Mouse (Mus musculus): ENCODE results near the gene Cd59b. TPM values are rescaled to one million over a fixed set of nuclear protein-coding genes. Genes with fewer than 3 reads are reported as not detected.
A peak's percentile ranks its signal among the peaks of the same experiment; 100 is the strongest.
"Not testable (repeated sequence)": the region's sequence is repeated elsewhere in the genome, so short reads cannot be mapped to it uniquely, and the experiment has no call there.

Gene Cd59b
- polyA plus RNA-seq, 1 experiment from 2014 or later = not detected

- Histone ChIP-seq H3K79me2 (ENCODE audit: inconsistent target) (no peaks in the 10 kb centered on the region), H3K36me3 (ENCODE audit: inconsistent target) (no peaks in the 10 kb centered on the region), H3K4me3 (ENCODE audit: inconsistent target) (no peak overlapping the region), H3K27ac (no peak overlapping the region)
- 92% methylated on average over 2 of the region's 2 CpGs for WGBS (ENCODE audit: missing documents)
Observed at GRCm38 (mm10) chr2:104093305-104093704, 23.7 kb downstream of the Cd59b start.

- 18% methylated on average over 13 of the region's 15 CpGs for WGBS (ENCODE audit: missing documents)
- Histone ChIP-seq H3K27ac (no peak within 1 kb of the TSS), H3K4me3 (ENCODE audit: inconsistent target) (peak within 1 kb of the TSS; percentile 39), H3K36me3 (ENCODE audit: inconsistent target) (no peaks in the 10 kb centered on the region), H3K79me2 (ENCODE audit: inconsistent target) (no peaks in the 10 kb centered on the region)
Observed at GRCm38 (mm10) chr2:104095741-104096213, 26.1 kb downstream of the Cd59b start, which contains the start of gene Cd59a. Gene Cd59a (plus strand): TSS chr2:104095801.

- WGBS (ENCODE audit: missing documents) = 65% methylated on average over 10 of the region's 10 CpGs
- Histone ChIP-seq H3K4me3 (ENCODE audit: inconsistent target) (peak overlapping the region; percentile 39), H3K27ac (no peak overlapping the region), H3K79me2 (ENCODE audit: inconsistent target) (no peaks in the 10 kb centered on the region), H3K36me3 (ENCODE audit: inconsistent target) (no peaks in the 10 kb centered on the region)
Observed at GRCm38 (mm10) chr2:104096256-104096655, 26.6 kb downstream of the Cd59b start.

- H3K4me3 ChIP-seq (ENCODE audit: inconsistent target); H3K79me2 ChIP-seq (ENCODE audit: inconsistent target); H3K36me3 ChIP-seq (ENCODE audit: inconsistent target); H3K27ac ChIP-seq: not testable (repeated sequence)
- 100% methylated on average over 1 of the region's 1 CpGs for WGBS (ENCODE audit: missing documents)
Observed at GRCm38 (mm10) chr2:104096796-104097195, 27.1 kb downstream of the Cd59b start.

DNA sequence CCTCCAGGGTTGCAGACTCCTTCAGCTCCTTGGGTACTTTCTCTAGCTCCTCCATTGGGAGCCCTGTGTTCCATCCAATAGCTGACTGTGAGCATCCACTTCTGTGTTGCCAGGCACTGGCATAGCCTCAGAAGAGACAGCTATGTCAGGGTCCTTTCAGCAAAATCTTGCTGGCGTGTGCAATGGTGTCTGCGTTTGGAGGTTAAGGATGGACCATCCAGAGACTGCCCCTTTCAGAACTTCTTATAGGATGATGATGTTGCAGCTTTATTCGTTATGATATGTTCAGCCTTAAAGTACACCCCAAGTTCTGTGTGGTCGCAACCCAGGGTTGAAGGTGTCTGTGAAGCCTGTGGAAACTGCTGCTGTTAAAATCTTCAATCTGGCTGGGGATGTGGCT, 27.7 kb downstream of the Cd59b start:
- H3K79me2 ChIP-seq (ENCODE audit: inconsistent target); H3K4me3 ChIP-seq (ENCODE audit: inconsistent target); H3K36me3 ChIP-seq (ENCODE audit: inconsistent target); H3K27ac ChIP-seq: not testable (repeated sequence)
- 96% methylated on average over 4 of the region's 4 CpGs for WGBS (ENCODE audit: missing documents)

- Histone ChIP-seq H3K4me3 (ENCODE audit: inconsistent target) (no peak overlapping the region), H3K36me3 (ENCODE audit: inconsistent target) (no peaks in the 10 kb centered on the region), H3K79me2 (ENCODE audit: inconsistent target) (no peaks in the 10 kb centered on the region), H3K27ac (no peak overlapping the region)
- 39% methylated on average over 3 of the region's 3 CpGs for WGBS (ENCODE audit: missing documents)
Observed at GRCm38 (mm10) chr2:104098529-104099230, 29.0 kb downstream of the Cd59b start.

DNA sequence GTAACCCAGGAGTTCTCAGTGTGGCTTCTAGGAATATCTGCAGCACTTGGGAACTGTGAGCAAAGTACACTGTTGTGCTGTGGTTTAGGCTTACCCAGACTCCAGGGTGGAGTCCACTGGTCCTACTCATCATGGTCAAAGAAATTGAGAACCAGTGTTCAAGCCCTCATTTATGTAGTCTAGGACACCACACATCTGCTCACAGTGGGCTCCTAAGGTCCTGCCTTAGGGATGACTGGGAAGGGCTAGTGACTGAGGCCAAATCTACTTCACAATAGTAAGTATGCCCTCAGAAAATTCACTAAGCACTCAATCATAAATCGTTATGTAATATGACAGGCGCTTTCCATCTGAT, 29.6 kb downstream of the Cd59b start:
- H3K79me2 ChIP-seq (ENCODE audit: inconsistent target) = no peaks in the 10 kb centered on the region
- H3K4me3 ChIP-seq (ENCODE audit: inconsistent target) = no peak overlapping the region
- H3K36me3 ChIP-seq (ENCODE audit: inconsistent target) = no peaks in the 10 kb centered on the region
- H3K27ac ChIP-seq = no peak overlapping the region
- WGBS (ENCODE audit: missing documents) = 100% methylated on average over 2 of the region's 2 CpGs

DNA sequence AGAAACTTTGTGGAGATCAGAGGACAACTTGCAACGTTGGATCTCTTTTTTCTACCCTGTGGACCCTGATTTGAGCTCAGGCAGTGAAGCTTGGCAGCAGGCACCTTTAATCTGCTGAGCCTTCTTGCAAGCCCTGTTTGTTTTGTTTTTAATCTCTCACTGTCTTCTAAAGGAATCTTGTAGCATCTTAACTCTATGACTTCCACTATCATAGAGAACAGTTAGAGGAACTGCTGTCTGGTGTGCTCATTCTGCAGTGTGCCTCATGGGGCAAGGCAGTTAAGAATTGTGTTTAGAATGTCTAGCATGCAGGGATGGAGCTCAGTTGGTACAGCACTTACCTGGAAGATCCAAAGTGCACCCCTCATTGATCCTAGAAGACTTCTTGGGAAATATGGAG, 30.3 kb downstream of the Cd59b start:
- Histone ChIP-seq H3K4me3 (ENCODE audit: inconsistent target) (no peak overlapping the region), H3K27ac (no peak overlapping the region), H3K79me2 (ENCODE audit: inconsistent target) (no peaks in the 10 kb centered on the region), H3K36me3 (ENCODE audit: inconsistent target) (no peaks in the 10 kb centered on the region)
- WGBS (ENCODE audit: missing documents) = 80% methylated on average over 1 of the region's 1 CpGs

DNA sequence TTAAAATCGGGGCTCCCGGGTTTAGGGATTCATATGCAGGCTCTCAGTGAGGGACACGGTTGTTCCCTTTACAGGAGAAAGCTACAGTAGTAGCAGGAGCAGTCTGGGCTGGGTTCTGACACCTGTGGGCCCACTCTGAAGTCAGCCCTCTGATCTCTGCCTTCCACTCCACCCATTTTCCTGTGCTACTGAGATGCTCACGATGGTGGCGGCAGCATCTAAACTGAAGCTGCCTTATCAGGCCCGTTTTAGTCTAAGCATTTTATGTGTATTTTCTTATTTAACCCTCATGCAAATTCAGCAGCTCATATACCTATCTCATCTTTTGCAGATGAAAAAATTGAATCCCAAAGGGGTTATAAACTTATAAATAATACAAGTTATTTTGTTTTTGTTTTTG, 35.2 kb downstream of the Cd59b start:
- H3K4me3 ChIP-seq (ENCODE audit: inconsistent target) = no peak overlapping the region
- no peaks in the 10 kb centered on the region for H3K36me3 ChIP-seq (ENCODE audit: inconsistent target)
- no peaks in the 10 kb centered on the region for H3K79me2 ChIP-seq (ENCODE audit: inconsistent target)
- H3K27ac ChIP-seq = no peak overlapping the region
- 87% methylated on average over 6 of the region's 6 CpGs for WGBS (ENCODE audit: missing documents)

GRCm38 (mm10) chr2:104109021-104109420, 39.4 kb downstream of the Cd59b start:
- not testable (repeated sequence) for H3K36me3 ChIP-seq (ENCODE audit: inconsistent target); H3K27ac ChIP-seq; H3K4me3 ChIP-seq (ENCODE audit: inconsistent target); H3K79me2 ChIP-seq (ENCODE audit: inconsistent target)
- 100% methylated on average over 2 of the region's 2 CpGs for WGBS (ENCODE audit: missing documents)

GRCm38 (mm10) chr2:104109528-104109927, 39.9 kb downstream of the Cd59b start:
- no peaks in the 10 kb centered on the region for H3K36me3 ChIP-seq (ENCODE audit: inconsistent target)
- H3K79me2 ChIP-seq (ENCODE audit: inconsistent target) = no peaks in the 10 kb centered on the region
- peak overlapping the region; percentile 55 for H3K27ac ChIP-seq
- H3K4me3 ChIP-seq (ENCODE audit: inconsistent target) = no peak overlapping the region
- 88% methylated on average over 2 of the region's 2 CpGs for WGBS (ENCODE audit: missing documents)

GRCm38 (mm10) chr2:104110031-104110430, 40.4 kb downstream of the Cd59b start:
- Histone ChIP-seq H3K79me2 (ENCODE audit: inconsistent target) (no peaks in the 10 kb centered on the region), H3K27ac (peak overlapping the region; percentile 55), H3K36me3 (ENCODE audit: inconsistent target) (no peaks in the 10 kb centered on the region), H3K4me3 (ENCODE audit: inconsistent target) (no peak overlapping the region)
- 69% methylated on average over 4 of the region's 4 CpGs for WGBS (ENCODE audit: missing documents)

DNA sequence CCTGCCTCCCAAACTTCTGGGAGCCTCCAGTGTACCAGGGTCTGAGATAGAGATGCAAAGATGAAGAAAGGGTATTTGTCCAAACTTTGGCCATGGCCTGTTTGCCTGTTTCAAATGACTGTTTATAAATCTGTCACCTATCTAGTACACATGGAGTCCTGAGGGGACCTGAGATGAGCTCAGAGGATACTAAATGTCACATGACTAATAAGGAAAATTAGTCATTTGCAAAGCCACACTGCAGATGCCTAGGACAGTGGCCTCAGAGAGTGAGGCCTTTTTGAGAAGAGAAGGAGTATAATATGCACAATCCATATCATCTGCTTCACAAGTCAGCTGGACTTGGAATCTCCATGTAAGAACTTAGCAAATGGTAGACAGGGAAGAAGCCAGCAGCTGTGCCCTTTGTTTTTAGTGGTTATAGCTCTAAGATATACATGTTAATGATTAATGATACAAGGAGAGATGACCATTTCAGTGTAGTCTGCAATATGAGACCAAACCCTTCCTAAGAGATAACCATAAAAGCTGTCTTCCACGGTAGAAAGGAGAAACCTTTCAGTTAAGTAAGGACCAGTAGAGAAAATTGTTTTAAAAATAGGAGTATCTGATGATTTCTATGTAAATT, 41.6 kb downstream of the Cd59b start:
- not testable (repeated sequence) for H3K27ac ChIP-seq; H3K79me2 ChIP-seq (ENCODE audit: inconsistent target); H3K4me3 ChIP-seq (ENCODE audit: inconsistent target); H3K36me3 ChIP-seq (ENCODE audit: inconsistent target)
- no CpG with 5 or more reads among the region's 1 CpGs for WGBS (ENCODE audit: missing documents)

GRCm38 (mm10) chr2:104113563-104113962, 43.9 kb downstream of the Cd59b start:
- H3K36me3 ChIP-seq (ENCODE audit: inconsistent target); H3K79me2 ChIP-seq (ENCODE audit: inconsistent target); H3K4me3 ChIP-seq (ENCODE audit: inconsistent target); H3K27ac ChIP-seq: not testable (repeated sequence)

DNA sequence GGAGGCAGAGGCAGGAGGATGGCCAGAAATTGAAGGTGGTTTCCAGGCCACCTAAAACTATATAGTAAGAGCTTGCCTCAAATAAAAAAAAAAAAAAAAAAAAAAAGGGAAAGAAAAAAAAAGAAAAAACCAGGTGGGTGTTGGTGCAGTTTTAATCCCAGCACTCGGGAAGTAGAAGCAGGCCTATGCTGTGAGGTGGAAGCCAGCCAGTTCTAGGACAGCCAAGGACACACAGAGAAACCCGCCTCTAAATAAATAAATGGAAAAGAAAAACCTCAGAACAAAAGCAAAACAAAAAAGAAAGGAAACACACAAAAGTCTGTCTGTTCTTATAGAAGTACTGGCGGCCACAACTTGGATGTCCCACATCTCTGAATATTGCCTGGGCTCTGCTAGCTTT, 45.2 kb downstream of the Cd59b start:
- 90% methylated on average over 2 of the region's 3 CpGs for WGBS (ENCODE audit: missing documents)

GRCm38 (mm10) chr2:104117173-104117572, 47.5 kb downstream of the Cd59b start:
- H3K79me2 ChIP-seq (ENCODE audit: inconsistent target); H3K36me3 ChIP-seq (ENCODE audit: inconsistent target); H3K27ac ChIP-seq; H3K4me3 ChIP-seq (ENCODE audit: inconsistent target): not testable (repeated sequence)

More for the DNA sequence above, 45.2 kb downstream of the Cd59b start:
- no peak overlapping the region for H3K27ac ChIP-seq
- no peaks in the 10 kb centered on the region for H3K36me3 ChIP-seq (ENCODE audit: inconsistent target)
- no peaks in the 10 kb centered on the region for H3K79me2 ChIP-seq (ENCODE audit: inconsistent target)
- H3K4me3 ChIP-seq (ENCODE audit: inconsistent target) = no peak overlapping the region

Data from macrophage (primary cell).